Mouse (Mus musculus): ENCODE data around the gene Rbm20.

DNA sequence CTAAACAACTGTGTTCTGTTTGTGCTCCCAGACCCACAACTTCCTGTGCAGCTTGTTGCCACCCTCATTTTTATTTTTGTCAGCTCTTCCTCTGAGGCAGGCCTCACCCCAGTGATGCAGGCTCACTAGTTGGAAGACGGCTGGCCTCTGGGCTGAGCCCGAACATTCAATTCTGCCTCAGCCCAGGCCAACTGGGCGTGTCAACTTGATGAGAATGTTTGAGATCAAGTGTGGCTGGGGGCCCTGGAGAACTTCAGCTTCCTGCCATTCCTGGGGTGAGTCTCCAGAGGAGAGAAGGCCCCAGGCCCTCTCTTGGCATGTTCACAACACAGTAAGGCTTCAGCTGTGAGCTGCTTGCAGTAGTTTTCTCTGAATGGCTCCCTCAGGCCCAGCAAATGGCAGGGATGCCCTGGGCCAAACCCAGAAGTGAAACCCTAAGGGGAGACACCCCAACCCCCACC lies 216.6 kb downstream of the Rbm20 start:
- TF ChIP-seq CTCF (IDR thresholded peaks at IDR 0.05; ENCODE audit: low read depth, low read length) (no peak), POLR2A (IDR thresholded peaks at IDR 0.05; ENCODE audit: borderline replicate concordance, low read depth, low read length) (no peak)

Measured in bone marrow macrophage, adult 2 months (primary cell).